8 mouse cellular contexts compared by ENCODE assay signal in the genomic region with DNA sequence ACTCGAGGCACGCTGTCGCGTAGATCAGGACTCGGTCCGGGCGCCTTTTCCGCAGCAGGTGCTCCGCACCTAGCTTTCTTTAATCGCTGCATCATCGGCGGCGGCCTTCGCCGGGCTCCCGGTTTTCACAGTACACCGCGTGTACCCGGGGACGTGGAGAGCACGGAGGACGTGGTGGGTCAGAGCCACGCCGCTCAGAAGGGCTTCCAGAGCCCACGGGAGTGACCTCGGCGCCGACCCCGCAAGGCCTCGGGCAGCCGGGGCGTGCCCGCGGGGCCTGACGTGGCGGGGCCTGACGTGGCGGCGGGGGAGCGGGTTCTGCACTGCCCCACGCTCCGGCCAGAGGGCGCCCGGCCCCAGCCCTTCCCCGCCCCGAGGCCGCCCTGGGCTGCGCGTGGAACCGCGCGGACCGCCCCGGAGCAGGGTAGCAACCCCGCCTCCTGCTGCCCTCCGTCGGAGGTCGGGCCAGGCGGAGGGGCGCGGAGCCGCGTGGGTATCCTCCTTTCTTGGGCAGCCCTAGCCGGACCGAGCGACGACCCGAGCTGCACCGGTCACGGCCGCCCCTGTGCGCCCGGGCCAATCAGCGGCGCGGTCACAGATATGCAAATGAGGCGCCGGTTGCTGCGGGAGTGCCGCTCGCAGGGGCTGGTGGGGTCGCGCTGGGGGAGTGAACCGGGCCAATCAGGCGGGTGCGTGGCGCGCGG.
DNase-seq lines count a peak whose midpoint lies in the region; ATAC-seq lines count a peak whose summit lies in the region.

No protein-coding gene starts in this region.

- peak; percentile 91 for DNase-seq in ZHBTc4 (ENCODE audit: low read depth, low spot score)
- DNase-seq in cerebellum, postnatal 4 days (ENCODE audit: low spot score in 2 of 2) = peak; percentile 86 to 92
- DNase-seq in gastrocnemius, adult 18-20 months (ENCODE audit: low spot score) = peak; percentile 97
- DNase-seq in left cerebral cortex, adult 18-20 months (ENCODE audit: low spot score in 2 of 2) = peak; percentile 82 to 90
- peak; percentile 97 to 99 for DNase-seq in lung, postnatal 4 days
- DNase-seq in retina, postnatal 1 day = peak; percentile 98
- peak; percentile 94 for DNase-seq in thymus, postnatal 4 days

- H3K4me1 ChIP-seq in hindbrain, embryonic 16.5 days (ENCODE audit: control insufficient read depth, insufficient read depth, low read depth, low read length) = peaks cover 5% of the 10 kb centered on the region; the same call in 1 of the 2 replicates

- 0% methylated on average over 50 of the region's 89 CpGs for WGBS in hindbrain, embryonic 16.5 days

- H3K4me2 ChIP-seq in hindbrain, embryonic 16.5 days (ENCODE audit: low read length) = peak overlapping the region; percentile 68

- H3K4me3 ChIP-seq in hindbrain, embryonic 16.5 days (ENCODE audit: low read length) = peak overlapping the region; percentile 79

- H3K27ac ChIP-seq in hindbrain, embryonic 16.5 days (ENCODE audit: low read depth, low read length) = peak overlapping the region; percentile 88

- H3K9me3 ChIP-seq in hindbrain, embryonic 16.5 days (ENCODE audit: control insufficient read depth, low read length) = no peaks in the 10 kb centered on the region

- ATAC-seq in hindbrain, embryonic 16.5 days = peak; percentile 98

- H3K27me3 ChIP-seq in hindbrain, embryonic 16.5 days (replicated peaks; ENCODE audit: control insufficient read depth, insufficient read depth, low read length) = no peaks in the 10 kb centered on the region

- no peaks in the 10 kb centered on the region for H3K36me3 ChIP-seq in hindbrain, embryonic 16.5 days (ENCODE audit: control insufficient read depth, insufficient read depth, low read length)

- H3K9ac ChIP-seq in hindbrain, embryonic 16.5 days (ENCODE audit: low read depth, low read length) = peak overlapping the region; percentile 81

Comparison
In these comparisons a context has a peak if more than half of its experiments do, and no peak if none do; other contexts are left out.
1. Peak in every context shown above with its lines: DNase-seq, ATAC-seq, H3K4me3 ChIP-seq and H3K27ac ChIP-seq.